Mouse (Mus musculus): ENCODE measurements around the gene Cblc.
"Not testable (repeated sequence)": the region's sequence is repeated elsewhere in the genome, so short reads cannot be mapped to it uniquely, and the experiment has no call there.

Gene Cblc

GRCm38 (mm10) chr7:19818440-19818839, 21.8 kb upstream of the Cblc start:
- no peak for DNase-seq

GRCm38 (mm10) chr7:19817382-19818105, 20.9 kb upstream of the Cblc start:
- peak; percentile 75 to 84 for DNase-seq

GRCm38 (mm10) chr7:19816224-19816771, 19.7 kb upstream of the Cblc start:
- peak; percentile 92 to 95 for DNase-seq

DNA sequence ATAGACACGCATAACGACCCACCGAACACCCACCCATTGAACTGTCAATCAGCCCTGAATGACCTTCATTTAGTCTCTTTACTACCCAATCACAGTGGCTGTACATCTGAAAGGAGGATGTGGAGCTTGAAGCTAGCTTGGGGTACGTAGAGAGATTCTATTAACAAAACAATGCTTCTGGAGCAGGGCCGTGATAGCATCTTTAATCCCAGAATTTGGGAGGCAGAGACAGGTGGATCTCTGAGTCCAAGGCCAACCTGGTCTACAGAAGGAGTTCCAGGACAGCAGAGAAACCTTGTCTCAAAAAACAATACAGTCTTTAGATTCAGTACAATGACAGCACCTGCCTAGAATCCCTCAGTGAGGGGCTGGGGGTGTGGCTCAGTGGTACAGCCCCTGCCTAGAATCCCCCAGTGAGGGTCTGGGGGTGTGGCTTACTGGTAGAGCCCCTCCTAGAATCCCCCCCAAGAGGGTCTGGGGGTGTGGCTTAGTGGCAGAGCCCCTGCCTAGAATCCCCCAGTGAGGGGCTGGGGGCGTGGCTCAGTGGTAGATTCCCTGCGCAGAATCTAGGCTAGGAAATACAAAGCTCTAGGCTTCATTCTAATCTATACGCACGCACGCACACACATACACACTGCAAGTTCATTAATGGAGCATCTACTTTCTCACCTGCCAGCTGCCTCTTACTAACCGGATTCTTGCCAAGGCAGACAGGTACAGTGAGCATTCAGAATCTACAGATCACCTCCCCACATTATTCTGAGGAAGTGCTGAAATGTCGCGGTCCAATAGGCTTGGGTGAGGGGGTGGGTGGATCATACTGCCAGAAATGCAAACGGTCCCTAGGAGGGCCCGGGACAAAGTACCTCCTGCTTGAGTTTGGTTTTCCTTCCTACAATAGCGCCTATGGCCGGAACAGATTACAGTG, 19.0 kb upstream of the Cblc start:
- DNase-seq: no peak

DNA sequence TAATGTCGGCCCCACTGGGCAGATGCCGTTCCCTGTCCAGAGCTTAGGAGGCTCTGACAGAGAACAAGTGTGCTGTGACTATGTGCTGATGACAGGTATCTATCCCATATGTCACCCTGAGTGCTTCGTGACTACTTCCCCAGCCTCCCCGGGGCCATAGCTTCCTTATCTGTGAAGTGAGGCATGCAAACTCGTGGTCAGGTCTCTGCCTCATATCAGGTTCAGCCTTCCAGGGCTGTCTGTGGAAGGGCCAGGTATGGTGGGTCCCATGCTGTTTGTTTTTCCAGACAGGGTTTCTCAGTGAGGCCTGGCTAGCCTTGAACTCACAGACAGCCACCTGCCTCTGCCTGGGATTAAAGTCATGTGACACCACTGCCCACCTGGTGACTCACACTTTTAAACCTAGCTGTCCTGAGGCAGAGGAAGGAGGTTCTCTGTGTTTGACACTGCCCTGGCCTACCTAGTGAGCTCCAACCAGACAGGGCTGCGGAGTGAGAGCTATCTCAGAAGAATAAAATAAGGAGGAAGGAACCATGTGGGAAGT, 17.0 kb upstream of the Cblc start:
- no peak for DNase-seq

DNA sequence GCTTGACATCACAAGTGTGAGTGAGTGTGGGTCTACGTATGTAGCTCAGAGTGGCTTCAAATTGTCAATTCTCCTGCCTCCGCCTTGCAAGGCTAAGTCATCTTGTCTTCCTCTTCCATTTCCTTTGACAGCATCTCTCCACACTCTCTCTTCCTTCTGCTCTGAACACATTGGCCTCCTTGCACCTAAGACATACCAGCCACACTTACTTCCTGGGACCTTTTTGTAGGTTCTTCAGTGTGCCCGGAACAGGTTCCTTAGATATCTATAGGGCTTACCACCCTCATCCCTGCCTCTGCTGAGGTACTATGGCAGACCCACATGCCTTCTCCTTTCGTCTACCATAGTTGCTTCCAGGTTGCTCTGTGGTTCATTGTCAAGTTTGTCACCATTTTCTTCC, 16.6 kb upstream of the Cblc start:
- DNase-seq: no peak

DNA sequence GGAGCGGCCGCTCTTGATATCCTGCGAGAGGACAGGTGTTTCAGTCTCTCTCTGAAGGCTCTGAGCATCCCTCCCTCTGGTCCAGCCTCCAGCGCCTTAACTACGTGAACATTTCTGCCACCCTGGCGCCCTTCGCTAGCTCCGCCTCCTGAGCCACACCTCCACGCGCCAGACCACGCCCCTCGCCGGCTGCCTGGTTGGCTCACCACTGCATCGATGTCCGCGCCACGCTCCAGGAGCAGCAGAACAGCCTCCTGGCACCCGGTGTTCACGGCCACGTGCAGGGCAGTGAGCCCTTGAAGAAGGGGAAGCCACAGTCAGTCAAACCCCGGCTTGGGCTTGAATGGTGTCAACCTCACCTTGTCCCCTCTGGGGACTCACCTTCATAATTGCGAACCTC, 14.5 kb upstream of the Cblc start:
- peak; percentile 80 to 87 for DNase-seq

- peak; percentile 48 to 56 for DNase-seq
Observed at GRCm38 (mm10) chr7:19809369-19809768, 12.8 kb upstream of the Cblc start.

DNA sequence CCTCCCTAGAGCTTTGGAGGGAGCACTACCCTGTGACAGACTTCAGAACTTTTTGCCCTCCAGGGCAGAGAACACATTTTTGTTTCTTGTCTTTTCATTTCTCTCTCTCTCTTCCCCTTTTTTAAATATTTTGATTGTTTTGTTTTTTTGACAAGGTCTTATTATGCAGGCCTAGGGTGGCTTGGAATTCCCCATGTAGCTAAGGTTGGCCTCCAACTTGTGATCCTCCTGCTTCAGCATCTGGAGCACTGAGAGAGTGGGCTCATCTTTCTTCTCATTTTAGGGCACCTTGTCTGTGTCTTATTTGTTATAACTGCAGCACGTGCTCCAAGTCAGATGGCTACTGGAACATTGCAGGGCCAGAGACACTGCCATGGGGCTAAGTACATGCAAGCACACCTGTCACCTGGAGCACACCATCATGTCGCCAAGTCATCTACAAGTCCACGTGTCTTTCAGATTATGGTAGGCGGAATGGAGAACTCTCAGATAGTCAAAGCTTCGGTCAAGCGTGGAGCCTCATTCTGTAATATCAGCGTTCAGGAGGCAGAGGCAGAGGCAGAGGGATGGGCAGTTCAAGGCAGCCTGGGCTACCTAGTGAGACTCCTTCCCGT, 9.9 kb upstream of the Cblc start:
- no peak for DNase-seq

DNA sequence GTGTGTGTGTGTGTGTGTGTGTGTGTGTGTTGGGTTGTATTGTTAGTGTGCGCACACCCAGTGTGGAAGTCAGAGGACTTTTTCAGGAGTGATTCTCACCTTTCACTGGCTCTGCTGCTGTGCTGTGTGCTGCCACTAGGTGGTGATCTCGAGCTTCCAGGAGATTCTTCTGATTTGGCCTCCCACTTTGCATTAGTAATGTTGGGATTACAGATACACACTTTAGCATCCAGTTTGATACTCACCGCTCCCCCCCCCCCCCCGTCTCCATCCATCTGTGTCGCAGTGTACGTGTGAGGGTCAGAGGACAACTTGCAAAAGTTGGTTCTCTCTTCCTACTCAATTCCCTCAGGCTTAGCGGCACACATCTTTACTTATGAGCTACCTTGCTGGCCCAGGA, 6.4 kb upstream of the Cblc start:
- DNase-seq: peak; percentile 85 to 86

DNA sequence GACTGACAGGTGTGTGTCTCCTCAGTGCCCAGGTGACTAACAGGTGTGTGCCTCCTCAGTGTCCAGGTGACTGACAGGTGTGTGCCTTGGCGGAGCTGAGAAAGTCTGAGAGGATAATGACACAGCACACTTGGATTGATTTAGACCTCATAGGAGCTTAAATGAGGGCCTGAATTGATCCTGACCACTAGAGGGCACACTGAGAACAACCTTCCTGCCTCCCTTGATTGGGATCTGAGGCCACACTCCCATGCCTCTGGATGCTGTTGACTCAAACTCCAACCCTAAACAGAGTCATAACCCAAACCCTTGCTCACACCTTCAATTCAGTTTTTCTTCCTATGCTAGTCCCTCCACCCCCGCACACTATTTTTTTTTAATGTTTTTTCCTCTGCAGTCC, 4.2 kb upstream of the Cblc start:
- peak; percentile 62 to 72 for DNase-seq

GRCm38 (mm10) chr7:19796254-19796653, 355 bp downstream of the Cblc start:
- DNase-seq: peak in 1 of 2 experiments; percentile 33

GRCm38 (mm10) chr7:19795236-19795635, 1.4 kb downstream of the Cblc start:
- no peak for DNase-seq

DNA sequence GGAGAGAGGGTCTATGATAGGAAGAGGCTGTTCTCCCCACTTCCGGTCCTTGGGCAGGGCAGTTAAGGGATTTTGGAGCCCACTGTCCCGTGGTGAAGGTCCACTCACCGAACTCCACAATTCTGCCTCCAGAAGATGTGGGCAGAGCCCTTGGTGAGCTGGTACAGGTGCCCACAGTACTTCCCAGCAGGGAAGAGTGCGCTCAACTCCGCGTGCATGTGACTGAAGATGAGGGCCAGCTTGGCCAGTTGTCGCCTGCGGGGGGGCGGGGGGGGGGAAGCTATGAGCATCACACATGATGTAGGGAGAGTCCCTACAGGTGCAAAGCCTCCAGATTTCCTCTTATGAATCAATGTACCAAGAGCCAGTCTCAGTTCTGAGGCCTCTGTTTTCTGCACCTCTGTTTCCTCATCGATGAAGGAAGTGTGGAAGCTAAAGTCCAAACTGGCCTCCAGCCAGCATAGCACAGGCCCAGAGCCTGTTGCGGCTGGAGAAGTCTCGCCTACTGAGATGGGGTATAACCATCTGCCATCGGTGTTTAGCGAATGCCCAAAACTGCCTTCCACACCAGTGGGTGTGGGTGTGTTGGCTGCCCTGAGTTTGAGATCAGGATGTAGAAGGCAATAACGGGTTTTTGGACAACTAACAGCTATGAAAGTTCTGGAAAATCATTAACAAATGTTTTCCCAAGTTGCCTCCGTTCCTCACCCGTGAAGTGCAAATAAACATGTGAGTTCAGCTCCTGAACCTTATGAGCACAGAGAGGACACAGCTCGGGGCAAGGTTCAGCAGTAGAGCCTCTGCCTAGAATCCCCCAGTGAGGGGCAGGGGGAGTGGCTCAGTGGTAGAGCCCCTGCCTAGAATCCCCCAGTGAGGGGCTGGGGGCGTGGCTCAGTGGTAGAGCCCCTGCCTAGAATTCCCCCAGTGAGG, 3.6 kb downstream of the Cblc start:
- DNase-seq: no peak

- not testable (repeated sequence) for DNase-seq
Observed at GRCm38 (mm10) chr7:19791504-19791903, 5.1 kb downstream of the Cblc start.

DNA sequence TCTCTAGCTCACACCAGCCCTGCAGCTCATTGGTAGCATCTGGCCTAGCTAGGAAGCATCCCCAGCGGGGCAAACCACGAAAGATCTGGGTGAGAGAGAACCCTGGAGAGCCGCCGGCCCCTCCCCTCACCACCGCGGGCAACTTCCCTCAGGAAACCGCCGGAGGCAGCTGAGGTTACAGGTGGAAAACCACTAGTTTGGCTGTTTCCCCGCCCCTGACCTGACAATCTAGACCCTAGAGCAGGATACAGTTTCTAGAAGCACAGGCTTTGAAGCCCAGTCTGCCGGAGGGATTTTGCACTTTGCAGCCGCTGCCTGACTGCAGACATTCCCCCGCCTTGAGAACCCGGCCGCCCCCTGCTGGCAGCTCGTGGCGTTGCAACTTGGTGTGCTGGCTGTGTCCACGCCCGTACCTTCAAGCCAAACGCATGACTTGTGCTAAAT, 6.7 kb downstream of the Cblc start:
- DNase-seq: peak; percentile 96 to 97

DNA sequence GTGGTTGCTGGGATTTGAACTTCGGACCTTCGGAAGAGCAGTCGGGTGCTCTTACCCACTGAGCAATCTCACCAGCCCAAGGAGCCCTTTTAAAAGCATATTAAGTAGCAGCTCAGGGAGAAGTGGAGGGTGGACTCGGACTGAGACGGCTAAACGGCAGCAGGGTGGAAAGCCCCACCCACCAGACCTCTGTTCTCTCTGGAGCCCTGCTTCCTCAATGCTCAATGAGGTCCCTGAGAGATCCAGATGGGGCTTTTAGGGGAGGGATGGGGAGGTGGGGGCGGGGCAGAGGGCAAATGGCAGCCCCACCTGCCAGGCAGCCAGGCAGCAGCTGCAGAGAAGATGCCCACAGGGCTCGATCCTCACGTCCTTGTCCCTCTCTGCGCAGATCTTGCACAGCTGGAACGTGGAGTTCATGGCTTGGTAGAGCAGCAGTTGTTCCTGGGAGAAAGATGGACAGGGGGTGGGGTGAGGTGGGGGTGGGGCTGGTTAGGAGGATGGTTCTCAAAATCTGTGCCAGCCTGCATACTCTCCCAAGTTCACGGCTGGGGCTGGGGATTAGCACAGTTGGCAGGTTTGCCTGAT, 10.6 kb downstream of the Cblc start:
- no peak for DNase-seq

GRCm38 (mm10) chr7:19784764-19785535, 11.7 kb downstream of the Cblc start:
- peak; percentile 39 to 57 for DNase-seq

GRCm38 (mm10) chr7:19783630-19784029, 13.0 kb downstream of the Cblc start:
- no peak for DNase-seq

GRCm38 (mm10) chr7:19782645-19783044, 14.0 kb downstream of the Cblc start:
- DNase-seq: peak; percentile 79 to 80

Data from kidney, postnatal 4 days (tissue).